Mouse (Mus musculus): ENCODE measurements at regions not wholly inside any gene's neighbourhood (a gene's known extent, or its start where the extent isn't known, plus 50 kb on each side); places are given as distances from the start of the nearest gene placed in this dataset.
"Not testable (repeated sequence)": the region's sequence is repeated elsewhere in the genome, so short reads cannot be mapped to it uniquely, and the experiment has no call there.

- no peak for DNase-seq (ENCODE audit: low read depth, low spot score)
These were observed 85.6 kb downstream of the Gxylt1 start for GRCm38 (mm10) chr15:93189266-93189855.

DNA sequence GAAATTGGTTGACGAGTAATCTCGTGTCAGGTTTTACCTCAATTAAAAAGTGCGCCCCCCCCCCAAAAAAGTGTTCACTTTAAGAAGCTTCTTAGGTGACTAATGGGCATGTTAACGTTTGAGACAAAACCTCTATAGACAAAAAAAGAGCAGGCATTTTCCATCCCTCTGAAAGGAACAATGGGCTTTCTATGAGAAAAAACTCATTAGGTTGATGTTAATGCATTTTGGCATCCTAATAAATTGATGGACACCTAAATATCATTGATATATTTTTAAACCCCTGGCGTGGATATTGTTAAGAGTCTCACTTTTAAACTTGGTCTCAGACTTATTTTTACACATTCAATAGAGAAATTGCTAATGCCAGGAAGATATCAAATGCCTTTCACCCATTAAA is 98.8 kb downstream of the Gxylt1 start:
- DNase-seq (ENCODE audit: low read depth, low spot score), result no peak

DNA sequence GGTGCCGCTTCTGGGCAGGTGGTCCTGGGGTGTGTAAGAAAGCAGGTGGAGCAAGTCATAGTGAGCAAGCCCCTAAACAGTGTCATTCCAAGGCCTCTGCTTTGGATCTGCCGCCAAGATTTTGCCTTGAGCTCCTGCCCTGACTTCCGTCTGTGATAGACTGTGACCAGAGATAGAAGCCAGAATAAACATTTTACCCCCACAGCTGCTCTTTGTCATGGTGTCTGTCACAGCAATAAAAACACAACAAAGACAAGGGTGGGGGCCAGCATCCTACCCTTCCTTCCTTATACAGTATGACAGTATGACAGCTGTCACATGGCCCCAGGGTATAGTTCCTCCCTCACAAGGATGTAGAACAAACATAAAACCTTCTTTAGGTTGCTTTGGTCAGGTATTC is 106.2 kb downstream of the Gxylt1 start:
- no peak for DNase-seq (ENCODE audit: low read depth, low spot score)

DNA sequence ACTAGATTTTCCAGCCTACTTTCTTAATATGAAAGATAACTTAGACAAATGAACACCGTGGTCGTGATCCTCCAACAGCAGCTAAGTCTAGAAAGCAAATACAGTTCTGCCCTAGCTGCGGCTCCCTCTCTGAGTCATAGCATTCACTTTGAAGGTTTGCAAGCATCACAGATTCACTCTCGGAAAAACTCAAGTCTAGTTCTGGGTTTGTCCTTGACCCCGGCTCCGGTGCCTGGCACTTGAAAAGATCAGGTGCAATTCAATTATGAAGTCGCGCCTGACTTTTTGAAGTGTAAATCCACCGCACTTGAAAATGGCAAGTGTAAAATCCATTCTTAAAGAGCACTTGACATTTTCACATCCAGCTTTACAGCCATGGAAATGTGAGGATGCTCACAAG is 107.5 kb downstream of the Gxylt1 start:
- no peak for DNase-seq (ENCODE audit: low read depth, low spot score)

DNA sequence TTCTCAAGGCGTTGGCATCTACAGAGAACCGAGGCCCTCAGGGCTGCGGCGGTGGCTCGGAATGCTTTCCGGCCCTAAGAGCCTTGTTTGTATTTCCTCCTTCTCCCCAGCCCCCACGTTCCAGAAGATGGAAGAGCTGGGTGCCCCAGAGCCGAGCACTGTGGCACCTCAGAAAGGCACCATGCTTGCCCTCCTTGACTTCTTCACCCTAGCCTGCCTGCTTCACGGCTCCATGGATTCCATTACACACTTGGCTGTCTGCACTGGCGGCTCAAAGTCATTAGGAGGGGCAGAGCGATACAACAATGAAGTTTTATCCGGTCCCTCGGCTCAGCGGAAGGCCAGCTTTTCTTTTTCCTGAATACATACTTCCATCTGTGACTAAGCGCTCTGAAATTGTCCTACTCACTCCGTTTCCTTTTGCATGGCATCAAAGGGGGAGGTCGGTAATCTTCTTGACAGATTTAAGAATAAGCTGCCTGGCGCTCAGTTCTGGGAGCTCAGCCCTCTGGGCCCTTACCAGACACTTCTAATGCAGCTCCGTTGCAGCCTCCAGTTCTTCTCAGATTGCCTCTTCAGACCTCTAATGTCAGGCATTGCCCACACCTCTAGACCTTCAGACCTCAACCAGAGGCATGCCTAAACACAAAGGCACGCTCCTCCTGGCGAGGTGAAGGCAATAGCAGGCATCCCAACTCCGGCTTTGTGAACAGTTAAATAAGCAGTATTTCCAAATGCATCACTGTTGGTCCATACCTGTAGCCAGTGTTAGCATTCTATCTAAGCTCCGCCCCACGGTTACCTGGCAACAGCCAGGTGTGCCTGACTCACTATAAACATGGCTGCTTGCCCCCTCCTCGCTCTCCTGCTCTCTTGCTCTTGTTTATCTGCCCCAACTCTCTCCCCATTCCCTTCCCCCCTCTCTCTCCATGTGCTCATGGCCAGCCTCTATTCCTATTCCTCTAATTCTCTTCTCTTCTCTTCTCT is 112.8 kb downstream of the Gxylt1 start:
- DNase-seq (ENCODE audit: low read depth, low spot score), result no peak

GRCm38 (mm10) chr15:93161329-93161728 is 113.7 kb downstream of the Gxylt1 start:
- peak; percentile 2 for DNase-seq (ENCODE audit: low read depth, low spot score)

- no peak for DNase-seq (ENCODE audit: low read depth, low spot score)
These were observed 119.2 kb downstream of the Gxylt1 start for GRCm38 (mm10) chr15:93155756-93156155.

- no peak for DNase-seq (ENCODE audit: low read depth, low spot score)
These were observed 121.0 kb downstream of the Gxylt1 start for GRCm38 (mm10) chr15:93154022-93154421.

DNA sequence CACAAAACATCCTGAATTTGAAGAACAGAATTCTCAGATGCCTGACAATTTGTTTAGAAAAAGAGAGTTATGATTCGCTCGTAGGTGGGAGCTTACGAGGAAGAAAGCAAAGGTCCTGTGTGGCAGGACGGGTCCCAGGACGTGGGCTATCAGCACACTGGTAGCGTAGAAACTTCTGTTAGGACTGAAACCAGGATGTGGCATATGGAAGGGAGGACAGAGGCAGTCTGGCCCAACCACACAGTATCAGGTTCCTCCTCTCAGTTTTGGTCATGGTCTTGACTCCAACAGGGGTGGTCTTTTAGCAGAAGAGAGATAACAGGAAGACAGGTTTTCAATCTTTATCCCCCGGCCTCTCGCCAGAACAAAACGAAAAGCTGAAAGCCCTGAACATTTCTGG is 130.1 kb downstream of the Gxylt1 start:
- DNase-seq (ENCODE audit: low read depth, low spot score), result no peak

DNA sequence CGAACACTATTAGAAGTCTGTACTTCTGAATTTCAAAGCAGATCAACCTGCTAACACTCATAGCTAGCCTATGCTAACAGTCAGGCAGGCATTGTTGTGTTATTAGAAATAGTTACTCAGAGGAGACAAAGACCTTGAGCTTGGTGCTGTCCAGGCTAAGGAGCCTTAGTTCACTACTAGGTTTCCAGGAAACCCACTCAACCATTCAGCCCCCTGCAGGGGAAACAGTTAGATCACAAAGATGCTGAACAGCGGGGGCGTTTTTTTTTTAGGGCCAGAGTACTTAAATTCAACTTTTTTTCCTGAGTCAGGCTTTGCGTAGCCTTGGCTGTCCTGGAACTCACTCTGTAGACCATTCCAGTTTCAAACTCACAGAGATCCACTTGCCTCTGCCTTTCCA is 130.7 kb downstream of the Gxylt1 start:
- DNase-seq (ENCODE audit: low read depth, low spot score), result no peak

DNA sequence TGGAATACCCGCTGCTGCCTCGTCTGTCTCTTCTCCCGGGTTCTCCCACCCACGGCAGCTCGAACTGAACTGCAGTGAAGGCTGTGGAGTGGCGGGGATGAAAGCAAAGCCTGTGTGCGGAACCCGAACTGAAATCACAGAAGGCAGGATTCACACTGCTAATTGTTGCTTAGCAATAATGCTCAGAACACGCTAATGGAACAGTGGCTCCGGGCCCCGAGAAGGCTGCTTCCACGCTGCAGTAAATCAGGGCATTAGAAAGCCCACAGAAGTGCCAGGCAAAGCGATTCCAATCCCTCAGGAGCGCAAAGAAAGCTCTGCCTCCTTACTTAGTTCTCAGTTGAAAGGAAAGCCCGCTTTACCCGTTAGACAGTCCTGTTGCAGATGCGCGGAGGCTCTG is 141.6 kb downstream of the Gxylt1 start:
- no peak for DNase-seq (ENCODE audit: low read depth, low spot score)

- no peak for DNase-seq (ENCODE audit: low read depth, low spot score)
These were observed 143.9 kb downstream of the Gxylt1 start for GRCm38 (mm10) chr15:93131056-93131455.

- no peak for DNase-seq (ENCODE audit: low read depth, low spot score)
These were observed 149.7 kb downstream of the Gxylt1 start for GRCm38 (mm10) chr15:93125261-93125660.

DNA sequence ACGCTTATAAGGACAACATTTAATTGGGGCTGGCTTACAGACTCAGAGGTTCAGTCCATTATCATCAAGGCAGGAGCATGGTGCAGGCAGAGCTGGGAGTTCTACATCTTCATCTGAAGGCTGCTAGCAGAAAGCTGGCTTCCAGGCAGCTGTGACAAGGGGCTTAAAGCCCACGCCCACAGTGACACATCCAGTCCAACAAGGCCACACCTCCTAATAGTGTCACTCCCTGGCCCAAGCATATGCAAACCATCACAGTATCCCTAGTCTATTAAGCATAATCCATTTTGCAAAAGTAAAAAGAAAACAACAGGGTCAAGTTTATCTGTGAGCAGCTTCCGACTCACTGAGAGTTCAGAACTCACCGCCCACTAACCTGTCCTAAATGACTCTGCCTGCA is 153.8 kb downstream of the Gxylt1 start:
- DNase-seq (ENCODE audit: low read depth, low spot score), result no peak

DNA sequence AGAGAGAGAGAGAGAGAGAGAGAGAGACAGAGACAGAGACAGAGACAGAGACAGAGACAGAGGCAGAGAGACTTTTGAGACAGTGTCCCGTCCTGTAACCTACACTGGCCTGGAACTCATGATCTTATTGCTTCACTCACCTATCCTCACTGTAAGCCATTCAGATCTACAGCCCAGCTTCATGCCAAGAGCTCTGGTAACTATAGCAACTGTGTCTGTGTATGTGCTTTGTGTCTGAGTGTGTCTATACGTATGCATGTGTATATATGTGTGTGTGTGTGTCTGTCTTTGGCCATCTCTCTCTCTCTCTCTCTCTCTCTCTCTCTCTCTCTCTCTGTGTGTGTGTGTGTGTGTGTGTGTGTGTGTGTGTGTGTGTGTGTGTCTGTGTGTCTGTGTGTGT is 157.2 kb downstream of the Gxylt1 start:
- DNase-seq (ENCODE audit: low read depth, low spot score), result not testable (repeated sequence)

- DNase-seq (ENCODE audit: low read depth, low spot score), result no peak
These were observed 159.3 kb downstream of the Gxylt1 start for GRCm38 (mm10) chr15:93115674-93116102.

DNA sequence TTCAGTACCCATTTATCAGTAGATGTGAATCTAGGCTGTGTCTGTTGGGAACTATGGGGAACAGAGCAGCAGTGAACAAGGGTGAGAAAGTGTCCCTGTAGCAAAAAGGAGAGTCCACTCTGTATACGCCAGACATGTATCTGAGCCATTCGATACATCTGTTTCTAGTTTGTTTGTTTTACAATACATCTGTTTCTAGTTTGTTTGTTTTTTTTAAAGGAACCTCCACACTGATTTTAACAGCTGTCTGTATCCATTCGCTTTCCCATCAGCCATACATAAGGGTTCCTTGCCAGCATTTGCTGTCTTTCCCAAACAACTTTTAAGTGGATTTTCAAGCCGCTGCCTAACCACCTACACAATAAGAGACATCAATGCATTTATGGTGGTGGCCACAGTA is 170.0 kb downstream of the Gxylt1 start:
- DNase-seq (ENCODE audit: low read depth, low spot score), result no peak

DNA sequence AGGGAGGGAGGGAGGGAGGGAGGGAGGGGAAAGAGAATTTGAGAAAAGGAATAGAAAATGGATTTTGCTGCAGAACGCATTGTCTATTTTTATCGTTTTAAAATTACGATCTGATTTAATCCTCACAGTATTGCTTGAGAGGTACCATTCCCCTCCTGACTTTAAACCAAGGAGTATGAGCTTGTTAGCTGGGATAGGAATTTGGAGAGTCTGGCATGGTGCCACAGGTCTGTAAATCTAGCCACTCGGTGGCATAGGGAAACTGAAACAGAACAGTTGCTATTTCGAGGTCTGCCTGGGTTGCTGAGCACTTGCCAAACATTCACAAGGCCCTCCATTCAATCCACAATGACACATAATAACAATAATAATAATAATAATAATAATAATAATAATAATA is 171.6 kb downstream of the Gxylt1 start:
- DNase-seq (ENCODE audit: low read depth, low spot score), result no peak

- DNase-seq (ENCODE audit: low read depth, low spot score), result no peak
These were observed 173.1 kb downstream of the Gxylt1 start for GRCm38 (mm10) chr15:93101881-93102280.

GRCm38 (mm10) chr15:93100837-93101236 is 174.1 kb downstream of the Gxylt1 start:
- DNase-seq (ENCODE audit: low read depth, low spot score), result no peak

- DNase-seq (ENCODE audit: low read depth, low spot score), result no peak
These were observed 175.1 kb downstream of the Gxylt1 start for GRCm38 (mm10) chr15:93099840-93100239.

- DNase-seq (ENCODE audit: low read depth, low spot score), result no peak
These were observed 178.6 kb downstream of the Gxylt1 start for GRCm38 (mm10) chr15:93096335-93096734.

- DNase-seq (ENCODE audit: low read depth, low spot score), result no peak
These were observed 179.8 kb downstream of the Gxylt1 start for GRCm38 (mm10) chr15:93095224-93095623.
